Mouse (Mus musculus) MEL (cell line): Measurements from ENCODE around the gene Kdm1a. TPM values are rescaled to one million over a fixed set of nuclear protein-coding genes. Genes with fewer than 3 reads are reported as not detected.

Experiments
- DNase-seq: peaks from one replicate; pipeline ENCODE4 v3.0.0; 2011; ENCODE audit warnings: low read depth, low spot score
- H3K27ac ChIP-seq: 2 replicates; pipeline ENCODE4 v1.5.1; 2012; ENCODE audit warnings: low read depth, mild to moderate bottlenecking, control low read depth, low read length, moderate library complexity; ENCODE audit not compliant: control insufficient read depth
- H3K27me3 ChIP-seq, 2 experiments: fragments of 150-350 bp in 1 of 2; sonication (generic) in 1 of 2; 2 replicates each; pipeline ENCODE4 v1.6.1; 2012; ENCODE audit warnings: low read length in 2 of 2, mild to moderate bottlenecking in 2 of 2, improper control_type of control experiment in 1 of 2, moderate library complexity in 1 of 2; ENCODE audit not compliant: insufficient read depth in 2 of 2, control insufficient read depth in 1 of 2
- H3K36me3 ChIP-seq, 2 experiments: 2 replicates each; pipeline ENCODE4 v1.6.1; 2012 to 2014; ENCODE audit warnings: low read length in 2 of 2, improper control_type of control experiment in 1 of 2, inconsistent platforms in 1 of 2, mild to moderate bottlenecking in 1 of 2; ENCODE audit not compliant: insufficient read depth in 2 of 2, control insufficient read depth in 1 of 2
- H3K4me1 ChIP-seq, 2 experiments: fragments of 150-350 bp in 1 of 2; sonication (generic) in 1 of 2; 2 replicates each; pipeline ENCODE4 v1.6.1; 2012; ENCODE audit warnings: low read length in 2 of 2, improper control_type of control experiment in 1 of 2, mild to moderate bottlenecking in 1 of 2; ENCODE audit not compliant: insufficient read depth in 2 of 2, control insufficient read depth in 1 of 2
- H3K4me3 ChIP-seq, 2 experiments: fragments of 150-350 bp in 1 of 2; sonication (generic) in 1 of 2; 2 replicates each; pipeline ENCODE4 v1.5.1; 2012; ENCODE audit warnings: low read depth in 2 of 2, low read length in 2 of 2, mild to moderate bottlenecking in 2 of 2, moderate library complexity in 2 of 2, control low read depth in 1 of 2, improper control_type of control experiment in 1 of 2; ENCODE audit not compliant: control insufficient read depth in 1 of 2, insufficient read depth in 1 of 2
- H3K79me2 ChIP-seq: 2 replicates; pipeline ENCODE4 v1.6.1; 2012; ENCODE audit warnings: mild to moderate bottlenecking, low read length, moderate library complexity; ENCODE audit not compliant: control insufficient read depth, poor library complexity, insufficient read depth
- H3K9ac ChIP-seq: 2 replicates; pipeline ENCODE4 v1.6.1; 2012; ENCODE audit warnings: low read depth, mild to moderate bottlenecking, control low read depth, low read length, moderate library complexity; ENCODE audit not compliant: control insufficient read depth, poor library complexity, severe bottlenecking
- H3K9me3 ChIP-seq: fragments of 150-350 bp; sonication (generic); replicated peaks from 2 replicates; pipeline ENCODE4 v1.6.1; 2012; ENCODE audit warnings: mild to moderate bottlenecking, low read length, improper control_type of control experiment, moderate library complexity; ENCODE audit not compliant: insufficient read depth
- BHLHE40 ChIP-seq: IDR thresholded peaks from 2 replicates; pipeline ENCODE4 v1.6.1; 2012; ENCODE audit warnings: low read depth, mild to moderate bottlenecking, inconsistent platforms, low read length, improper control_type of control experiment, borderline replicate concordance
- CHD2 ChIP-seq: IDR thresholded peaks from 2 replicates; pipeline ENCODE4 v1.6.1; 2011; ENCODE audit warnings: low read length, improper control_type of control experiment
- ELF1 ChIP-seq: IDR thresholded peaks from 2 replicates; pipeline ENCODE4 v1.6.1; 2014; ENCODE audit warnings: low read depth, mild to moderate bottlenecking, inconsistent platforms, low read length, improper control_type of control experiment, moderate library complexity
- MAFK ChIP-seq: IDR thresholded peaks from 2 replicates; pipeline ENCODE4 v1.6.1; 2011; ENCODE audit warnings: low read depth, mild to moderate bottlenecking, low read length, improper control_type of control experiment, borderline replicate concordance
- MAZ ChIP-seq: IDR thresholded peaks from 2 replicates; pipeline ENCODE4 v1.6.1; 2012; ENCODE audit warnings: low read depth, mild to moderate bottlenecking, inconsistent platforms, low read length, improper control_type of control experiment
- MEF2A ChIP-seq: IDR thresholded peaks from 2 replicates; pipeline ENCODE4 v1.6.1; 2014; ENCODE audit warnings: low read depth, mild to moderate bottlenecking, inconsistent platforms, low read length, improper control_type of control experiment; ENCODE audit not compliant: poor library complexity, insufficient replicate concordance, severe bottlenecking; ENCODE audit errors: extremely low read depth
- MXI1 ChIP-seq: IDR thresholded peaks from 2 replicates; pipeline ENCODE4 v1.6.1; 2011; ENCODE audit warnings: mild to moderate bottlenecking, low read depth, low read length, improper control_type of control experiment
- MYB ChIP-seq: IDR thresholded peaks from 2 replicates; pipeline ENCODE4 v1.6.1; 2011; ENCODE audit warnings: mild to moderate bottlenecking, low read depth, low read length, improper control_type of control experiment
- NRF1 ChIP-seq: IDR thresholded peaks from 2 replicates; pipeline ENCODE4 v1.6.1; 2014; ENCODE audit warnings: low read depth, mild to moderate bottlenecking, inconsistent platforms, low read length, improper control_type of control experiment, moderate library complexity; ENCODE audit not compliant: poor library complexity, insufficient read depth, severe bottlenecking
- RAD21 ChIP-seq: IDR thresholded peaks from 2 replicates; pipeline ENCODE4 v1.6.1; 2011; ENCODE audit warnings: mild to moderate bottlenecking, low read depth, low read length, improper control_type of control experiment
- RCOR1 ChIP-seq: IDR thresholded peaks from 2 replicates; pipeline ENCODE4 v1.6.1; 2012; ENCODE audit warnings: low read depth, mild to moderate bottlenecking, inconsistent platforms, low read length, improper control_type of control experiment
- SMC3 ChIP-seq: IDR thresholded peaks from 2 replicates; pipeline ENCODE4 v1.6.1; 2011; ENCODE audit warnings: low read depth, low read length, improper control_type of control experiment
- UBTF ChIP-seq: IDR thresholded peaks from 2 replicates; pipeline ENCODE4 v1.6.1; 2012; ENCODE audit warnings: low read depth, mild to moderate bottlenecking, inconsistent platforms, low read length, improper control_type of control experiment, moderate library complexity, borderline replicate concordance; ENCODE audit not compliant: insufficient read depth
- USF1 ChIP-seq: IDR thresholded peaks from 2 replicates; pipeline ENCODE4 v1.6.1; 2014; ENCODE audit warnings: low read depth, mild to moderate bottlenecking, inconsistent platforms, low read length, improper control_type of control experiment, moderate library complexity
- USF2 ChIP-seq, 2 experiments: IDR thresholded peaks; 2 replicates each; pipeline ENCODE4 v1.6.1; 2011 to 2012; ENCODE audit warnings: improper control_type of control experiment in 2 of 2, low read length in 2 of 2, borderline replicate concordance in 1 of 2, inconsistent platforms in 1 of 2, low read depth in 1 of 2, mild to moderate bottlenecking in 1 of 2; ENCODE audit not compliant: insufficient read depth in 1 of 2
- ZC3H11A ChIP-seq: IDR thresholded peaks from 2 replicates; pipeline ENCODE4 v1.6.1; 2012; ENCODE audit warnings: low read depth, mild to moderate bottlenecking, inconsistent platforms, low read length, improper control_type of control experiment
- ZKSCAN1 ChIP-seq: IDR thresholded peaks from 2 replicates; pipeline ENCODE4 v1.6.1; 2012; ENCODE audit warnings: low read depth, mild to moderate bottlenecking, inconsistent platforms, low read length, improper control_type of control experiment, moderate library complexity
- polyA plus RNA-seq, 2 experiments: library from polyadenylated mRNA; stranded (reverse) in 1 of 2; unstranded in 1 of 2; fragments of >175 nt in 1 of 2; fragments of >200 nt in 1 of 2; gene quantifications; 2 replicates each; pipeline versions ENCODE4 v1.2.1 to v1.2.4; 2012; ENCODE audit warnings: low replicate concordance in 2 of 2, low read depth in 1 of 2; ENCODE audit not compliant: insufficient read length in 2 of 2, insufficient read depth in 1 of 2, missing spikeins in 1 of 2
- total RNA-seq: library from RNA; depleted of rRNA; stranded (reverse); fragments of 300-350 nt; gene quantifications from 2 replicates; pipeline ENCODE4 v1.2.3, GENCODE M21; 2012

The Kdm1a gene
- total and polyA plus RNA-seq, 3 experiments: 60.7 to 90.1 TPM; not detected in 1

DNA sequence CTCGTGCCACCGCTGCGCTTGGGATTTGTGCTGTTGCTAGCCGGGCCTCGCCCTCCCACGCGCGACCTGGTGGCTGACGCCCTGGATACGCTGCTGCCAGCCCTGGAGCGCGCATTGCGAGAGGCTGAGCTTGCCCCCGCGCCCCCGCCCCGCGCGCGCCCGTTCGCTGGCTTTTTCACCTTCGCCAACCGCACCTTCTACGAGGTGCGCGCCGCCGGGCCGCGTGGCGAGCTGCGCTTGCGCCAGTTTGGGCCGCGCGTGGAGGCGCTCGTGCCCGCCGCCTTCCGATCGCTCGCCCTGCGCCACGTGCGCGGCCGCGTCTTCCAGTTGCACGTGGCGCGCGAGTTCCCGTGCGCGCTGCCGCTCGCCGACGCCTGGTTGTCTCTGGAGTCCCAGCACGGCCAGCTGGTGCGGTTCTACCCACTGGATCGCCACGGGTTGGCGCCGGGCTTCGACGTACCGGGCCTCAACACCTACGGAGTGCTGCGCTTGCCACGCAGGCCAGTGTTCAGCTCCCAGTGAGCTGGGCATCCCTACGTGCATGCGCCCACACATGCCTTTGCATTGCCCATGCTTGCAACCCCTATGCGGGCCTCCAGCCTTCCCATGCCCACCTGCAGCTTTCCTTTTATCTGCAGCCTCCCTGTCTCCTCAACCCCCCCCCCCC is 35.2 kb upstream of the Kdm1a start:
- Histone ChIP-seq H3K4me3 (no peak overlapping the region), H3K27ac (no peak overlapping the region), H3K36me3 (no peaks in the 10 kb centered on the region), H3K9ac (no peak overlapping the region), H3K9me3 (no peaks in the 10 kb centered on the region), H3K4me1 (no peaks in the 10 kb centered on the region), H3K79me2 (no peaks in the 10 kb centered on the region), H3K27me3 (peaks cover 0 to 4% of the 10 kb centered on the region in 2 experiments; a peak in 3 of 4 replicates)
- DNase-seq: no peak
- no peak for TF ChIP-seq MAZ
- TF ChIP-seq MAFK: no peak
- no peak for TF ChIP-seq ZC3H11A
- TF ChIP-seq USF1: no peak
- no peak for TF ChIP-seq MYB
- TF ChIP-seq ZKSCAN1: no peak
- no peak for TF ChIP-seq UBTF
- no peak for TF ChIP-seq RCOR1
- no peak for TF ChIP-seq RAD21
- TF ChIP-seq MEF2A: no peak
- no peak for TF ChIP-seq ELF1

GRCm38 (mm10) chr4:136636983-136637562 is 34.5 kb upstream of the Kdm1a start:
- Histone ChIP-seq H3K36me3 (no peaks in the 10 kb centered on the region), H3K9me3 (no peaks in the 10 kb centered on the region), H3K27me3 (peaks cover 0 to 4% of the 10 kb centered on the region in 2 experiments; a peak in 3 of 4 replicates), H3K27ac (no peak overlapping the region), H3K9ac (no peak overlapping the region), H3K4me1 (no peaks in the 10 kb centered on the region), H3K79me2 (no peaks in the 10 kb centered on the region), H3K4me3 (no peak overlapping the region)
- no peak for TF ChIP-seq RCOR1
- no peak for TF ChIP-seq CHD2
- TF ChIP-seq USF2 (IDR thresholded peaks at IDR 0.05; ENCODE audit: borderline replicate concordance in 1 of 2, insufficient read depth in 1 of 2, low read depth in 1 of 2, low read length in 2 of 2): no peak
- no peak for TF ChIP-seq SMC3
- no peak for TF ChIP-seq NRF1
- TF ChIP-seq UBTF: no peak
- no peak for TF ChIP-seq BHLHE40
- TF ChIP-seq MXI1: no peak
- TF ChIP-seq ZKSCAN1: no peak
- no peak for DNase-seq
